Mouse (Mus musculus): ENCODE measurements around the gene Unc93b1.
"Not testable (repeated sequence)": the region's sequence is repeated elsewhere in the genome, so short reads cannot be mapped to it uniquely, and the experiment has no call there.

Unc93b1 gene

DNA sequence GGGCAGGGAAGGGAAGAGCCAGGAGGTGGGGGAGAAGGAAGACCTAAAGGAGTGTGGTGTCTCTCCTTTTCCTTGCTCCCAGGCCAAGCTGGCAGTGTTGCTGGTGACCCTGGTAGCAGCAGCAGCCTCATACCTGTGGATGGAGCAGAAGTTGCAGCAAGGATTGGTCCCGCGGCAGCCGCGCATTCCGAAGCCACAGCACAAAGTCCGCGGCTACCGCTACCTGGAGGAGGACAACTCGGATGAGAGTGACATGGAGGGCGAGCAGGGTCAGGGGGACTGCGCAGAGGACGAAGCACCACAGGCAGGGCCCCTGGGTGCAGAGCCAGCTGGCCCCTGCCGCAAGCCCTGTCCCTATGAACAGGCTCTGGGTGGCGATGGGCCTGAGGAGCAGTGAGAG, 13.6 kb downstream of the Unc93b1 start:
- DNase-seq = no peak

DNA sequence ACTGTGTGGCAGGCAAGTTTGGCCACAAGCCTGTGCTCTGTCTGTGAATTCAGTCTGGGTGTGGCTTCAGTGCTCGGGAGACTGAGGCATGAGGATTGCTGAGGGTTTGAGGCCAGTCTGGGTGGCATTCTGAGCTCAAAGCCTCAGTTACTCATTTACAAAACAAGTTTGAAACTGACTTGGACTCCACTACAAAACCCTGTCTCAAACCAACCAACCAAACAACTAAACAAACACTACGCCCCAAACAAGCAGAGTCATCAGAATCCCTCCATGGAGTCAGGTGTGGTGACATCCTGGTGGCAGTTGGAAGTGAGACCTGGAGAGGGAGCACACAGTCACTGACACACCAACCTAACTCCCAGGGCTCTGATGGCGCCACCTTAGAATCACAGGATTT, 15.3 kb downstream of the Unc93b1 start:
- no peak for DNase-seq

DNA sequence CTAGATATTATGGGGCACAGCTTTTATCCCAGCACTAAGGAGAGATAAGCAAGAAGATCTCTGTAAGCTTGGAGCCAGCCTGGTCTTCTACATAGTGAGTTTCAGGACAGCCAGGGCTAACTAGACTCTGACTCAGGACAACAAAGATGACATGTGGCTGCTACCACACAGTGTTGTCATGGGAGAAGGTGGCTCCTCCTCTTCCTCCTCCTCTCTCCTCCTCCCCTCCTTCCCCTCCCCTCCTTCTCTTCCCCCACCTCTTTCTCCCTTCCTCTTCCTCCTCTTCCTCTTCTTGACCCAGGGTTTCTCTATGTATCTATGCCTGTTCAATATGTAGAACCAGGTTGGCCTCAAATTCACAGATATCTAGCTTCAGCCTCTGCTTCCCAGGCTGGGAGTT, 16.5 kb downstream of the Unc93b1 start:
- DNase-seq = no peak

DNA sequence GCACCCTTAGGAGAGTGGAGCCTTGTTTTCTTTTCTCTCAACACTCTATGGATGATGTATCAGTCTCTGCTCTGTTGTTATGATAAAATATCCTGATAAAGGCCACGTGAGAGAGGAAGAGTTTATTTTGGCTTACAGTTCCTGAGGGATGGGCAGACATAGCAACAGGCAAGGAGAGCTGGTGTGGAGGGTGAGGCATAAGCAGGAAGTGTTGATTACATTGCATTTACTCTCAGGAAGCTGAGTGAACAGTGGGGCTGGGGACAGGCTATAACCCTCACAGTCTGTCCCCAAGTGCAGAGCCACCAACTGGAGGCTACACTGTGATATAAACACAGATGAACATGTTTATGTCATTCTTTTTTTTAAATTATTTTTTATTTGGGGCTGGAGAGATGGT, 17.1 kb downstream of the Unc93b1 start:
- DNase-seq = no peak

DNA sequence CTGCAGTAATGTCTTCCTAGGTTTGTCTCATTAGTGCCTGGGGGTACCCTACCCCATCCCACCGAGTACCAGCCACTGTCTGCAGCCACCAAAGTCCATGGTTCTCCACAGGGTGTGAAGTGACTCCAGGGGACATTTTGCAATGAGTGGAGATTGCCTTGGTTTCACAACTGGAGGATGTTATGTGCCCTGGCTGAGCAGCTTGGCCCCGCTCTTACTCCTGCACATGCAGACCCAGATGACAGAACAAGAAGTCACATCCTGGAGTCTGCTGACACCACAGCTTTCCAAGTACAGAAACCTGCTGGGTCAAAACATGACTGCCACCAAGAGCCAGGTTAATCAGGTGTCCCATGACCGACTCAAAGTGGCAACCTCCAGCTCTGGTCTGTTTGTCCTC, 20.0 kb downstream of the Unc93b1 start:
- DNase-seq = no peak

DNA sequence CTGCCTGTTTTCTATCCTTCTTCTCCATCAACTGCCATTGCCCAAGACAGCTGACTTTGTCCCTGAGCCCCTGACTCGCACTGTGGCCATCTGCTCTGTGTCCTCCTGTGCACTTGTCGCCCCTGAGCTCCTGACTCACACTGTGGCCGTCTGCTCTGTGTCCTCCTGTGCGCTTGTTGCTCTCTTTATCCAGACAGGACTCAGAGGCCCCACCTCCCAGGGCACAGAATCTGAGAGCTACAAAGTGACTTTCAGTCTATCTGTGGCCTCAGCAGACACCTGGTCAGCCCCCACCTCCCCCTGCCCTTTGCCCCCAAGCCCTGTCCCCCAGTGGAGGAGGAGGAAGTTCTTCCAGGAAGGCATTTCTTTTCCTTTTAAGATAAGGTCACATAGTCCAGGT, 20.8 kb downstream of the Unc93b1 start:
- no peak for DNase-seq

DNA sequence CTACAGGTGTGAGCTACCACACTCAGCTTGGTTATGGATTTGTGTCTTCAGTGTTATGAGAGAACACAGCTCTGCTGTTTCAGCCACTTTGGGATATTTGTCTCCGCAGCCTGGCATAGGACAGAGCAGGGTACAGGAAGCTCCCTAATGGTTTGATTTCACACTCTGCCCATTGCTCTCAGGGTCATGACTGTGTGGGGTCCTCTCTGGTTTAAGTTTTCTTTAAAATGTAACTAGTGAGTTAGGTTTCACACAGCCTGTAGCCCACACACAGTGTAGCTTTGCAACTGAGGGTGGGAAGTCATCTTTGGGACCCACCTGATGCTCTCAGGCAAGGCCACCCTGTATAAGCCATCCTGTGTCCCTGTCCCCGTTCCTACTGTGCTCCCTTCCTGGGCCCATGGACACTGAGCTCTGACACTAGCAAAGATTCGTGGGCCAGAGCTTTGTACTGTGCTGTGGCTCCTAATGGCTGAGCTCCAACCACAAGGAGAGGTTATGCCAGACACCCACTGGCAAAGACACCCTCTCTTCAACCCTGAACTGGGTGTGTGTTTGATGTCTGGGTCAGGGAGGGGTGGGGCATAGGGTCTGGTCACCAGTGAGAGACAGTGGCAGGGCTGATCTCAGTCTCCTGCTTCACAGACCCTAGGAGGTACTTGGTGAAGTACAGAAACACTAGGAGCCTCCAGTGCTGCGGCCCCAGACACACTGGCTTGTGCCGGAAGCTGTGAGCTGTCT, 22.5 kb downstream of the Unc93b1 start:
- DNase-seq = not testable (repeated sequence)

DNA sequence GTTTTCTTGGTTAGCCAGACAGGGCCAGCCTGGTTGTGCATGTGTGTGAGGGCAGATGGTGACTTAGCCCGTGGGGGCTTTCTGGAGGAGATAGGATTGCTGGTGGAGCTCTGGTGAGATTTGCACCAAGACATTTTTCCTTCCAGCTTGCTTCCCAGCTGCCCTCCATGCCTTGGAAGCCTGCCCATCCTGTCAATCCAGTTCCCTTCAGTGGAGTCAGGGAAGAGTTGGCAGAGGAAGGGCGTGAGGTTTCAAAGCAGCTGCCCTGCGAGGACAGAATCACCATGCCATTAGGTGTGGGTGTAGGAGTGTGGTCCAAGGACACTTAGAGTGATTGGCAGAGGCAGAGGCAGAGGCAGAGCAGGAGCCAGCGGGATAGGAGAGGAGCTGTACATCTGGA, 23.5 kb downstream of the Unc93b1 start, which contains the start of gene Aldh3b3:
Aldh3b3 (plus strand) TSS at position 176 of the 400 bp plus-strand sequence.
- no peak for DNase-seq

DNA sequence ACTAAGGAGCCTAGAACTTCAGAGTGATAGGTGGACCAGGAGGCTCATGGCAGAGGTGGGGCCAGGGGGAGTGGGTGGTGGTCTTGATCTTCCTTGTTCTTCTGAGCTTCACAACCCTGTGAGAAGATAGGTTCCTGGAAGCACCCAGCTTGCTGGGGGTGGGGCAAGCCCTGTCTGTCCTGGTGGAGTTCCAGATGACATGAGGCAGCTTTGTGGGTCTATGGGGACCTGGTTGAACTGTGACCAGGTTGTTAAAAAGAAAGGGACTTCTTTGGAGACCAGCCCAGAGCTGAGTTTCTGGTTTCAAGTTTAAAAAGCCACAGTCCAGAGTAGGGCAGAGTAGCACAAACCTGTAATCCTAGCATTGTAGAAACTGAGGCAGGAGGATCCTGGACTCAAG, 24.0 kb downstream of the Unc93b1 start:
- no peak for DNase-seq

DNA sequence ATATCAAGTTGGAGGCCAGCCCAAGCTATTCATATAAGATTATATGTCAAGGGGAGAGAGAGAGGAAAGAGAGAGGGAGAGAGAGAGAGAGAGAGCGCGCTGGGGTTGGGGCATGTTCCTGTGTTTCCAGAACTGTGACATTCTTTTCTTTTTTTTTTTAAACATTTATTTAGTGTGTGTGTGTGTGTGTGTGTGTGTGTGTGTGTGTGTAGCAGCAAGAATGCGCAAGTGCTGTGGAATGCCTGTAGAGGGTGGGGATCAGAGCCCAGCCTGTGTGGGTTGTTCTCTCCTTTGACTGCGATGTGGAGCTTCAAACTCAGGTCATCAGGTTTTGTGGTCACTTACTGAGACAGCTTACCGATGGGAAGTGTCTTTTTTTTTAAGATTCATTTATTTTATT, 25.2 kb downstream of the Unc93b1 start:
- no peak for DNase-seq

DNA sequence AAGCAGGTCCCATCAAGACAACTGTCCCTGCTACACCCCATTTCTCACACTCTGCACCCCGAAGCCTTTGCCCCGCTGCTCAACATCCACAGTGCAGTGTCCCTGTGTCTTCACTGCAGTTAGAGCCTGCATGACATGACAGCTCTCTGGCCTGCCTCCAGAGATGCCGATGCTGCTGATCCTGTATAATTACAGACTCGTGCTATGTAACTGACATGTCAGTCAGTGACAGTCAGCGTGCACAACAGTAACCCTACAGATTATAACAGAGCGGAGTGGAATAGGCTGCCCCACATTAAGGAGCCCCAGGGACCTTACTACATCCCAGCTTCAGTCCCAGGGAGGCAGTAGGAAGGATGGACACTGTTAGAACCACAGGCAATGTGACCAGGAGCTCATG, 26.8 kb downstream of the Unc93b1 start:
- DNase-seq = not testable (repeated sequence)

DNA sequence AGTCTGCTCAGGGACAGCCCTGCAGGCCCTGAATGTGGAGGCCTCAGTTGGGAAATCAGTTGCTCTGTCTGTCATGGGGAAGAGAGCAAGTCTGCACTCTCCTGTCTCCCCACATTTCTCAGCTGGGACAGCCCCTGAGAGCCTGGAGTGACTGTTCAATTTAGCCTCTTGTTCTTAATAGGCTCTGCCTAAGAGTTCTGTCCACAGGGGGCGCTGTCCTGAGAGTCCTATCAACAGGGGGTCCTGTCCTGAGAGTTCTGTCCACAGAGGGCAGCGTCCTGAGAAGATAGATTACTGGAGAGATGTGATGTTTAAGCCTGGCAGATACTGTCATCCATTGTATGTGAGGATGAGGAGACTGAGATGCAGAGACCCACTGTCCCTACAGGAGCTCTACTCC, 27.5 kb downstream of the Unc93b1 start:
- no peak for DNase-seq

DNA sequence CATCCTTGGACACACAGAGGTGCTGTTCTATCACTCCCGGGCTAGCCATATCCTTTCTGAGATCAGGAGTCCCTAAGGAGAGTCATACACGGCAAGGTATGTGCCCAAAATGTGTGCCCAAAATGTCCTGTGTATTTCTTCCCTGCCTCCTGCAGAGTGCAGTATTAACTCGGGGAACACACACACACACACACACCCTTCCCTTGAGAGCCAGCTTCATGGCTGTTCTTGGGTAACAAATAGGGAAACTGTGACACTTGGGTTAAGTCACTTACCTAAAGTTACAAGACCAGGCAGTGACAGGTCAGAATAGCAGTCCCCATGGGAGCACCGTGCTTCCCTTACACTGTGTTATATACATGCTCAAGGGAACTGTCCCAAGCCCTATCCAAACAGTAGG, 29.0 kb downstream of the Unc93b1 start:
- DNase-seq = no peak

DNA sequence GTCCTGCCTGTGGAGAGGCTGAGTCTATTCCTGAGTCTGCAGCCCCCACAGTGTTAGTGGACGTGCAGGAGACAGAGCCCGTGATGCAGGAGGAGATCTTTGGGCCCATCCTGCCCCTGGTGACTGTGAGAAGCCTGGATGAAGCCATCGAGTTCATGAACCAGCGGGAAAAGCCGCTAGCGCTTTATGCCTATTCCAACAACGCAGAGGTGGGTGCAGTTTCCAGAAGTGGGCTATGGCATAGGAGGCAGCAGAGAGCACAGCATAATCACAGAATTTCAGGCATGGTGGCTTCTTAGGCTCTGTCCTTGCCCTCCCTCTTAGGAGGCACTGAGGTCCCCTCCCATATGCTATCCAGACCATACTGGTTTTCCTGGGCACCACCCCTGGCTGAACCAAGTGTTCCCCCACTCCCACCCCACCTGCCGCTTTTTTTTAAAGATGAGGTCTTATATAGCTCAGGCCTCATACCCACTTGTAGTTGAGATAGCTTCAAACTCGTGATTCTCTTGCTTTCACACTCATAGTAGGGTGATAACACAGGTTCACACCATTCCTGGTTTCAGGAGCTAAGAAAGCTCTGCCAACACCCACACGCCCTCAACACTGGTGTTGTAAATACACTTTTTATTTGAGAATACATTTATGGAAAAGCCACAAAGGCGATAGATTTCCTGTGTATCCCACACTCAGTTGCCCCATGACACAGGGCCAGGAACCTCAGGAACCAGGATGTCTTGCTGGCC, 31.5 kb downstream of the Unc93b1 start:
- no peak for DNase-seq

DNA sequence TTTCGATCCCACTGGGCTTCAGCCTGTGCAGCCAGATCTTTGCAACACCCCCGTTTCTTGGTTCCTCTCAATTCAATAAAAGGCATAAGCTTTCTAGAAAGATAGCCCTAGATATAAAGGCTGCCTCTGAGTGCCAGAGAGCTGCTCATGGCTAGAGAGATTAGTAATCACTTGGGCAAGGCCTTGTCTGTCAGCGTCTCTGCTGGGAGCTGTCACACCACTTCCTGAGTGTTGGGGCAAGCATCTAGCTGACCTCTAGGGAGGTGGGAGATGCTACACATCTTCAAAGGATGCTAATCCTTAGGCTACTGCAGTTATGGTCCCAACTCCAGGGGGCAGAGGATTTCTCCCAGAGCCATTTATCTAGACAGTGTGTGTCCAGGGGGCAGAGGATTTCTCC, 32.3 kb downstream of the Unc93b1 start:
- DNase-seq = no peak

DNA sequence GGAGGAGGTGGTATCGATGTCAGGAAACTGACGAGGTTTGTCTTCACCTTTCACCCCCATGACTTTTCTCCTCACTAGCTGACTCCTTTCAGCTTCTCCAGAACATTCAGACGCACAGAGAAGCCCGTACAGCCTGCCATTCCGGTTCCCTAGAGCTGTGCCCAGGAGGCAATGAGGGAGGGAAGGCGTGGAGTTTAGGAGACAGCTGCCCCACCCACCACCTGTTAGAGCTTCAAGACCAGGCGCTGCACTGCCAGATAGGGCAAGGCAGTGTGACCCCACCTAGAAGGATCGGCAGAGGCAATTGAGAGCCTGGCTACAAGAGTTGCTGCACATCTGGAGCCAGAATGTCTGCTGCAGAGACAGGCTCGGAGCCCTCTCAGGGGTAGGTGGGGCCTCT, 37.2 kb downstream of the Unc93b1 start, which contains the start of gene Aldh3b2:
Aldh3b2 (plus strand) TSS at position 100 of the 400 bp plus-strand sequence.
- no peak for DNase-seq

DNA sequence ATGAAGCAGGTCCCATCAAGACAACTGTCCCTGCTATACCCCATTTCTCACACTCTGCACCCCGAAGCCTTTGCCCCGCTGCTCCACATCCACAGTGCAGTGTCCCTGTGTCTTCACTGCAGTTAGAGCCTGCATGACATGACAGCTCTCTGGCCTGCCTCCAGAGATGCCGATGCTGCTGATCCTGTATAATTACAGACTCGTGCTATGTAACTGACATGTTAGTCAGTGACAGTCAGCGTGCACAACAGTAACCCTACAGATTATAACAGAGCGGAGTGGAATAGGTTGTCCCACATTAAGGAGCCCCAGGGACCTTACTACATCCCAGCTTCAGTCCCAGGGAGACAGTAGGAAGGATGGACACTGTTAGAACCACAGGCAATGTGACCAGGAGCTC, 39.6 kb downstream of the Unc93b1 start:
- not testable (repeated sequence) for DNase-seq

DNA sequence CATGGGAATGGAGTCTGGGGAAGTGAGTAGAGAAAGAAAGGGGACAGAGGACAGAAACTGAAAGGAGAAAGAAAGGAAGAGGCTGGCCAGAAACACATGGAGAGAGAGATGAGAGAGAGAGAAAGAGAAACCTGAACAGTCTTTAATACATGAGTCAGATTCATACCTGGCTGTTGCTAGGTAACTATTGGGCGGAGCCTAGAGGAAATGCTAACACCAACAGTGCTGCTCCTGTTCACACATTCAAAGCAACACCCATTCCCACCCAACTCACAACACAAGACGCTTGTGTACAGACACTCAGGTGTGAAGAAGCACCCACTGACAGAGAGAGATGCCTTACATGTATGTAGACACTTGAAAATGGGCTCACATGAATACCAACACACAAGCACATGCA, 40.9 kb downstream of the Unc93b1 start:
- no peak for DNase-seq

DNA sequence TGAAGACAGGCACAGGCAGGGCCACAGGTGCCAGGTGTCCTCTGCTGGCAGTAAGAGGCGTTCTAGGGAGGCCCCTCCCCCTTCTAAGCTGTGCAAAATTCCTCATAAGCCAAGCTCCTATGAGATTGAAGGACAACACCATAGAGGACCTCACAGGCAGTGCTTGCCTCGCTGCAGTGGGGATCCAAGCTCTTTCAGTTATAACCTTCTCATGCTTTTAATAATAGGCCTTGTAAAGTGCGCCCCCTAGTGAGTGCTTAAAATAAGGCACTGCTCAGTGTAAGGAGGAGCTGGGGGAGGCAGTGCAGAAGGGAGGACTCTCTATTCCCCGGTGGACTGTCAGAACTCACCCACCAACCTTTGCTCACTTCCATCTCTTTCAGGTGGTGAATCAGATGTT, 45.3 kb downstream of the Unc93b1 start:
- peak; percentile 83 for DNase-seq

DNA sequence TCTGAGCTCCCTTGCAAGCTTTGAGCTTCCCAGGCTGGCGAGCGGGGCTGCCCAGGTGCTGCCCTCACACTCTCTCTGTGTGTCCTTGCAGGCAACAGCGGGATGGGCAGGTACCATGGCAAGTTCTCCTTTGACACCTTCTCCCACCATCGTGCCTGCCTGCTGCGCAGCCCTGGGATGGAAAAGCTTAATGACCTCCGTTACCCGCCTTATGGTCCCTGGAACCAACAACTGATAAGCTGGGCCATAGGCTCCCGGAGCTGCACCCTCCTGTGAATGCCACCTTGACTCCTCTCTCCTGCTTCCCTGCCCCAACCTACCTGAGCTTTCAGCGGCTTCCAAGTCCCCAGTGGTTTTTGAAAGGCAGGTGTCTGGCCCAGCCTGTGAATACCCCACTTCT, 45.9 kb downstream of the Unc93b1 start:
- no peak for DNase-seq

DNA sequence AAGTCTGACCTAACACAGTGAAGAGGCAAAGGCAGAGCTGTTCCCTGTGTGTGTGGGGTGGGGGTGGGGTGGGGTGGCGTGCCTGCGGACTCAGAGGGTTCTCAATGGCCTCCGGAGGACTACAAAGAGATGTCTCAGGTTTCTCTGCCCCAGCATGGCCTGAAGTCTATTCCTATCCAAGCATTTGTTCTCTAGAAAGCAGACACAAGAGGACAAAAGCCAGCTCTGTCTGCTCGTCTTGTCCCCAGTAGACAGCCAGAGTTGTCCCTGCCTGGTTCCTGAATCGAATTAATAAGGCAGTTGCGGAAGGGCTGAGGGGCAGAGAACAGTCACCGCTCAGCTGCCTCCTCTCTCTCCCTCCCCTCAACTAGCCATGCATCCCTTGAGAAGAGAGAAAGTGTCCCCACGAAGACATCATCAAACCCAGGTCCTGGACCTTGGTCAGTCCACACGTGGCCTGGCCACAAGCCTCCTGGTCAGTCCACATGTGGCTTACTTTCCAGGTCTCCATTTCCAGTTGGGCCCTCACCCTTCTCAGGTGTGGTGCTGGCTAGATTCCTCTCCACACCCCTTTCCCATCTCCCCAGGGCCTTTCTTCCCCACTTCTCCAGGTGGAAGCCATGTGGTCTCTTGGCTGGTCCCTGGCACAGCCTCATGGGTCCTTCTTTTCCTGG, 48.7 kb downstream of the Unc93b1 start:
- no peak for DNase-seq

DNA sequence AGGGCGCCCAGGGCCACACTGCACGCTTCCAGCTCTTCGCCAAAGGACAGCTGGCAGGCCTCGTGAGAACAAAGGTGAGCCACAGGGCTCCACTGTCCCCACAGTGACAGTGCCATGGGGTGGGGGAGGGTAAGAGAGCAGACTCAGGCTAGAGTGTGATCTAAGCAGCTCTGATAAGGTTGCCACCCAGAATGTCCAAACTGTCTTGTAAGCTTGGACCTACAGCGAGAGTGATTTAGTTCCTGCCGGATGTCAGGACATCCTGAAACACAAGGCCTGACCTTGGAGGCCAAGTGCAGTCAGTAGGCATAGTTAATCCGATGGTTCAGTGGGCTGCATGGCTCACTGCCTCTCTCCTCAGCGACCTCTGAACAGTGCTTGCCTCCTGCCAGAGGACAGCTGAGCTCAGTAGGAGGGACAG, 50.3 kb downstream of the Unc93b1 start:
- DNase-seq = no peak

DNA sequence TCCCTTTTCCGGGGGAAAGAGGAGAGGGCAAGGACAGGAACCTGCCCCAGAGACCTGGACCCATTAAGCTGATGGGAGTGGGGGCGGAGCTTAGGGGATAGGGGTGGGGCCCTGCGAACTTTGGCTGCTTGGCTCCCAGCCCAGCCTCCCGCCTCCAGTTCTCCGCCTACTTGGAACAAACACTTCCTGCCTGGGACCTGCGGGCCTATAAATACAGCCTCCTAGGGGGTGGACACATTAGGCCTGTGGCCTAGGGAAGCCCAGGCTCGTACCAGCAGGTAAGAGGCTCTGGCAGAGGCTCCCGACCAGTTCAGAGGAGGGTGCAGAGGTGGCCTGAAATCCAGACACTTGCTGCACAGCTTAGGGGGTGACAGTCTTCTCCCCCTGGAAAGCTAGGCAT, 51.3 kb downstream of the Unc93b1 start, which contains the start of gene Acy3:
Acy3 (plus strand) TSS at position 237 of the 400 bp plus-strand sequence.
- DNase-seq = no peak

DNA sequence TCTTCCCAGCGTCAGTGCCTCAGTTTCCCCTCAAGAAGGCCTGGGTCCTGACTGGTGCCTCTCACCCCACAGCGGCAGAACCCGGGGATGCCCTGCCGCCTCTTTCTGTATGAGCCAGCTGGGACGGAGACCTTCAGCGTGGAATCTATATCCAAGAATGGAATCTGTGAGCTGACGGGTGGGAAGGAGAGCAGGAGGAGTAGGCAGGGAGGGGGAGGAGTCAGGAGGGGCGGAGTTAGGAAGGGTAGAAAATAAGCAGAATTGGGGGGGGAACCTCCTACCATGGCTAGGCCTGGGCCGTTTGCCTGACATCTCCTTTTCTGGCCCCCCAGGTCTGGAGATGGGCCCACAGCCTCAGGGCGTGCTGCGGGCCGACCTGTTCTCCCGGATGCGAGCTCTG, 53.1 kb downstream of the Unc93b1 start:
- DNase-seq = no peak
